Mouse (Mus musculus): ENCODE results near the gene Try5.
"Not testable (repeated sequence)": the region's sequence is repeated elsewhere in the genome, so short reads cannot be mapped to it uniquely, and the experiment has no call there.

The Try5 gene

DNA sequence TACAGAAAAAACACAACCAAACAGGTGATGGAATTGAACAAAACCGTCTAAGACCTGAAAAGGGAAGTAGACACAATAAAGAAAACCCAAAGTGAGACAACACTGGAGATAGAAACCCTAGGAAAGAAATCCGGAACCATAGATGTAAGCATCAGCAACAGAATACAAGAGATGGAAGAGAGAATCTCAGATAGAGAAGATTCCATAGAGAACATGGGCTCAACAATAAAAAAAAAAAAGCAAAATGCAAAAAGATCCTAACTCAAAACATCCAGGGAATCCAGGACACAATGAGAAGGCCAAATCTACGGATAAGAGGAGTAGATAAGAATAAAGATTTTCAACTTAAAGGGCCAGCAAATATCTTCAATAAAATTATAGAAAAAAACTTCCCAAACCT, at the start of gene Try5:
Try5 (minus strand) TSS at position 101 of the 400 bp plus-strand sequence.
- DNase-seq = not testable (repeated sequence)

DNA sequence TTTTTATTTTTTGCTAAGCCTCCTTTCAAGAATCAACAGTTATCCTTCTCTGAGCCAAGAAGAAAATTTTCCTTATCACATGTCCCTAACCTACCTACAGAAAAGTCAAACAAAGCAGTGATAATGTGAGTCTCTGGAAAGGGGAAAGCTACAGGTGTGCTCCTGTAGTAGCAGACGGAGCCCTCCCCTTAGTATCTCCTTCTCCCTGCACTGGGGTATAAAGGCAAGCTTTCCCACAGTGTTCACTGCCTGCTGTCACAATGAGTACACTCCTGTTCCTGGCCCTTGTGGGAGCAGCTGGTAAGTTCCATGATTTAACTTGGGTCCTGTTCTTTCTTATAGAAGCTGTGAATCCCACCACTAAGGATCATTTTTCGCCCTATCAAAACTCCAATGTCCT, 37.3 kb upstream of the Try5 start, which contains the start of gene Try10:
Try10 (plus strand) TSS at position 174 of the 400 bp plus-strand sequence.
- no peak for DNase-seq

DNA sequence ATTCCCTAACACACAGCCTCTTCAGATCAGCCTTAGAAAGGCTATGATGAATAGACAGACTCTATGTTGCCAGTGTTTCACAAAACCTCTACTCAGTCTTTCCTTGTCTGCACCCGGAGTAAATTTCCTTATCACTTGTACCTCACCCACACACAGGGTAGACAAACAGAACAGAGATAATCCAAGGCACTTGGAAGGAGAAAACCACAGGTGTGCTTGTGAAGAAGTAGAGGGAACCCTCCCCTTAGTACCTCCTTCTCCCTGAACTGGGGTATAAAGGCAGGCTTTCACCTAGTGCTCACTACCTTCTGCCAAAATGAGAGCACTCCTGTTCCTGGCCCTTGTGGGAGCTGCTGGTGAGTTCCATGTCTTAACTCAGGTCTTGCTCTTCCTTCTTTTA, 14.7 kb downstream of the Try5 start, which contains the start of gene Try4:
Try4 (plus strand) TSS at position 301 of the 400 bp plus-strand sequence.
- no peak for DNase-seq

DNA sequence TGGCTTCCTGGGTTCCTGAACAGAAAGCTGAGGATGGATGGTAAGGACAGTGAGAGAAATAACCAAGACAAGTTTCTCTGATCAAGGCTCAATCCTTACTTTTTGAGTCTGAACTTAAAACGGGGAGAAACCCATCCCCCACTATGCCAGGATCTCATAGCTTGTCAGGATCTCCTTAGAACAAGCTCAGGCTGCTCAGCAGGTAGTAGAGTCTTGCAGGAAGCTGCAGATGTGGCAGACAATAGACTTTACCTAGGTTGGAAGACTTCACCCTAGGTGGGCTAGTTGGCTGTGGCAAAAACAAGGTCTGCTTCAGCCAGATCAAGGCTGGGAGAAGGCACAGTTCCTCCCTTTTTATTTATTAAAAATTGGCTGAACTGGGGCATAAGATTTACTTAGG, 18.4 kb downstream of the Try5 start:
- no peak for DNase-seq

DNA sequence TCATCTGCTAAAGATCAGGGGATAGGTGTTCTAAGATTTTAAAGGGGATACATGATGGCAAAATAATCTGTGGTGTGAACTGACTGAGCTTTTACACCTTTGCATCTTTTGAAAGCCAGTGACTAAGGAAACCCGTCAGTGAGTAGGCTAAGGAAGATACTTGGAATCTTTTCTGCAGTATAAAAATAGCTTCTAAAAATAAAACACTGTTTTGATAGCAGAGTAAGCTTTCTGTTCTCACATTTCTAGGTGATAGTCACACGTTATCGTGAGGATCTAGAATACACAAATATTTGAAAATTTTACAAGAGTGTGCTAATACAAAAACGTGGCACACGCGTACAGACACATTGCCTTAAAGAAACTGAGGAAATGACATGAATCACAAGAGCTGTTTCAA, 50.5 kb downstream of the Try5 start:
- no peak for DNase-seq

DNA sequence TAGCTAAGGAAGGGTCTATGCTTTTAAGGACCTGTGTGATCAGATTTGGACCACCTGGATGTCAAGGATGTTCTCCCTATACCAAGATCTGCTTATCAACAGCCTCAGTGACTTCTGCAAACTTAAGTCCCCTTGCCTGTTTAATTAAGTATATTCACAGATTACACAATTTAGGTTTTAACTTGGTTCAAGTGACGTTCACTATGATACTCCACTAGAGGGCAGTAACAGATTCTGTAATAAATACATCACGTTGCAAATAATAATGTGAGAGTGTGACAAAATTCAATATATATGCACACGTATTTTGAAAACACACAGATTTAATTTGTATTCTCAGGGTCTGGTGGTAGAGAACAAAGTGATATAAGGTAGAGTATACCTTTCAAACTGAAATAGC, 53.8 kb downstream of the Try5 start:
- DNase-seq = no peak

Measured in heart, adult 11 months (tissue).